Mouse (Mus musculus): Measurements from ENCODE around the gene Sowaha.

DNA sequence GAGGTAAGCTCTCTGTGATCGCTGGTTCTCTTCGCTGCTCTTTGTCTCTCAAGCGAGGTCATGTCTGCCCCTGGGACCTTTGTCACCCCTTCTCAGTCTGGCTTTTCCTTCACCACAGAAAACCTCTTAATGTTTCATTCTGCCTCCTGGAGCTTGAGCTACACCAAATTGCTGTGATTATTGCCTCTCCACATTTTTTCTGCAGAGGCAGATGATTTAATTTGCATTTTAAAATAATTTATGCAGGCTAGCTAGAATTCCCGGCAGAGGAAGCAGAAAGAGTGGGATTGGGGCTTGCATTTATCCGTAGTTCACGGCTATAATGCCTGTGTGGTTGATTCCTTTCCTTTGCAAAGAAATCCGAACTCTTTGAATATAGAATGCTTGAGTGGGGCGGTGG lies 4.5 kb downstream of the Sowaha start:
- TF ChIP-seq POLR2A (IDR thresholded peaks at IDR 0.05; ENCODE audit: insufficient read depth, low read length), result no peak
- no peak for TF ChIP-seq CTCF (IDR thresholded peaks at IDR 0.05; ENCODE audit: low read depth, low read length)
